Mouse (Mus musculus): ENCODE data around the gene Saal1. TPM values are rescaled to one million over a fixed set of nuclear protein-coding genes. Genes with fewer than 3 reads are reported as not detected.

Gene Saal1
- polyA plus RNA-seq, 1 experiment: 5.1 TPM

GRCm38 (mm10) chr7:46638889-46639691, 71.4 kb downstream of the Saal1 start:
- WGBS: 12% methylated on average over 32 of the region's 32 CpGs
- no peak for DNase-seq (ENCODE audit: low read depth, low spot score)

Other genes with a start within 250 kb of the Saal1 start
- gene Sergef, start 70.9 kb downstream of the Saal1 start, polyA plus RNA-seq (2012; rRNA removed): 8.1 and 9.0 TPM in 2 replicates
- gene Tph1, start 38.1 kb downstream of the Saal1 start, polyA plus RNA-seq (2012; rRNA removed): 1.6 and 2.9 TPM in 2 replicates
- gene Saa3, start 5.0 kb upstream of the Saal1 start, polyA plus RNA-seq (2012; rRNA removed): 1.7 and 4.0 TPM in 2 replicates
- gene Saa4, start 21.9 kb upstream of the Saal1 start, polyA plus RNA-seq (2012; rRNA removed): 0.05 TPM in 1 of 2 replicates, not detected in the other
- 4.3 and 434 TPM in 2 replicates for gene Saa1, start 32.3 kb upstream of the Saal1 start, polyA plus RNA-seq (2012; rRNA removed)
- 0.34 and 13.7 TPM in 2 replicates for gene Saa2, start 41.1 kb upstream of the Saal1 start, polyA plus RNA-seq (2012; rRNA removed)
- gene Hps5, start 85.4 kb upstream of the Saal1 start, polyA plus RNA-seq (2012; rRNA removed): 27.6 and 33.9 TPM in 2 replicates
- gene Gtf2h1, start 85.4 kb upstream of the Saal1 start, polyA plus RNA-seq (2012; rRNA removed): 6.9 and 10.2 TPM in 2 replicates
- 1,305 and 1,564 TPM in 2 replicates for gene Ldha, start 130.8 kb upstream of the Saal1 start, polyA plus RNA-seq (2012; rRNA removed)
- gene Ldhc, start 150.5 kb upstream of the Saal1 start, polyA plus RNA-seq (2012; rRNA removed): not detected in 2 replicates
- gene Tsg101, start 209.3 kb upstream of the Saal1 start, polyA plus RNA-seq (2012; rRNA removed): 68.3 and 71.2 TPM in 2 replicates
- 2.5 and 4.3 TPM in 2 replicates for gene Uevld, start 247.8 kb upstream of the Saal1 start, polyA plus RNA-seq (2012; rRNA removed)

All from large intestine, adult 2 months (tissue).